In the genomic region with DNA sequence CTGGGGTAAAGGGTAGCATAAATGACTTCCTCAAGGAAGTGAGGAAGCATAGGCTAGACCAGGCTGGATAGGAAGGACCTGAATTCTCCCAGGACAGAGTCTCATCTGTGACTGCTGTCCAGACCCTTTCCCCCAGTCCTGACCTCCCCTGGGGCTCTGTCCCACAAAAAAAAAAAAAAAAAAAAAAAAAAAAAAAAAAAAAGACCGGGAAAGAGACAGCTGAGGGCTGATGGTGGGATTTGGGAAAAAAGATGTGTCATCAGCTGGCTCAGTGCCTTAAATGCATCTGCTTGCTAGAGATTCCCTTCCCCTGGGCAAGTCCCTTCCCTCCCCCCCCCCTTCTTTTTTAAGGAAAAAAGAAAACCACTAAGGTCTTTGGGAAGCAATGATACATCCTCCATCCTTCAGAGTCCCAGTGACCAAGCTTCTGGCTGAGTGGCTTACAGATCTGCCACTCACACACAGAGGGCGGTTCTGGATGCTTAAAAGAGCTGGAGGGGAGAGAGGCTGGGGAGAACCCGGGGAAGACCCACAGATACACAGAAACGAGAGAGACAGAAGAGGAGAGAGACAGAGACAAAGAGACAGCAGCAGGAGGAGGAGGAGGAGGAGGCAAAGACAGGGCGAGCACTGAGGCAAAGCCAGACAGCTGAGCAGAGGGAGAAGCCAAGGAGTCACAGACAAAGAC, we compare ENCODE assay signal across 8 mouse cellular contexts. TPM values are rescaled to one million over a fixed set of nuclear protein-coding genes. Genes with fewer than 3 reads are reported as not detected.
DNase-seq lines count a peak whose midpoint lies in the region; ATAC-seq and TF ChIP-seq lines count a peak whose summit lies in the region.

A gene (plus strand): TSS at position 509 of the 688 bp plus-strand sequence.

- no peak for TF ChIP-seq EP300 in liver, embryonic 14.5 days (IDR thresholded peaks at IDR 0.05; ENCODE audit: low read depth)

- peak; percentile 47 to 58 for DNase-seq in cerebellum, postnatal 25 days
- no peak for DNase-seq in cerebellum, adult 9-10 months
- peak; percentile 89 for DNase-seq in NIH3T3 (ENCODE audit: low read depth)
- DNase-seq in gastrocnemius, postnatal 4 days (ENCODE audit: low spot score in 2 of 2), result peak in 1 of 2 experiments; percentile 67
- DNase-seq in liver, embryonic 14.5 days (ENCODE audit: low read depth in 3 of 3, low spot score in 3 of 3), result no peak
- no peak for DNase-seq in spleen, adult 12 weeks (ENCODE audit: low spot score)

- TF ChIP-seq CTCF in intestine, postnatal 0 days (IDR thresholded peaks at IDR 0.05; ENCODE audit: low read depth), result no peak
- TF ChIP-seq CTCF in liver, embryonic 14.5 days (IDR thresholded peaks at IDR 0.05; ENCODE audit: low read depth), result no peak

- peaks cover 2% of the 10 kb centered on the region; the same call in 1 of the 2 replicates for H3K36me3 ChIP-seq in intestine, postnatal 0 days (ENCODE audit: control insufficient read depth, insufficient read depth)
- peaks cover under 1% of the 10 kb centered on the region; the same call in 1 of the 2 replicates for H3K36me3 ChIP-seq in liver, embryonic 14.5 days (replicated peaks; ENCODE audit: control insufficient read depth, insufficient read depth, low read depth)
- H3K36me3 ChIP-seq in stomach, embryonic 14.5 days (ENCODE audit: control insufficient read depth, insufficient read depth, low read length), result no peaks in the 10 kb centered on the region

- peak within 1 kb of the TSS; percentile 21 for H3K27ac ChIP-seq in intestine, postnatal 0 days (ENCODE audit: low read depth, low read length)
- H3K27ac ChIP-seq in liver, embryonic 14.5 days, result no peak within 1 kb of the TSS
- peak within 1 kb of the TSS; percentile 84 for H3K27ac ChIP-seq in stomach, embryonic 14.5 days (ENCODE audit: low read length)

- WGBS in intestine, postnatal 0 days, result 36% methylated on average over 5 of the region's 5 CpGs
- 17% methylated on average over 5 of the region's 5 CpGs for WGBS in liver, embryonic 14.5 days (ENCODE audit: insufficient replicate concordance)
- 17% methylated on average over 5 of the region's 5 CpGs for WGBS in stomach, embryonic 14.5 days

- peaks cover 9% of the 10 kb centered on the region; the same call in 1 of the 2 replicates for H3K4me1 ChIP-seq in intestine, postnatal 0 days (replicated peaks; ENCODE audit: control insufficient read depth, insufficient read depth, low read length)
- peaks cover 13 to 18% of the 10 kb centered on the region in 2 experiments for H3K4me1 ChIP-seq in liver, embryonic 14.5 days (replicated peaks; ENCODE audit: control insufficient read depth in 2 of 2, insufficient read depth in 2 of 2, low read length in 1 of 2)
- H3K4me1 ChIP-seq in stomach, embryonic 14.5 days (ENCODE audit: control insufficient read depth, insufficient read depth, low read length), result peaks cover 51% of the 10 kb centered on the region

- peak within 1 kb of the TSS; percentile 58 for H3K4me2 ChIP-seq in intestine, postnatal 0 days (replicated peaks; ENCODE audit: low read depth)
- H3K4me2 ChIP-seq in liver, embryonic 14.5 days (ENCODE audit: low read depth), result peak within 1 kb of the TSS; percentile 11; the same call in 1 of the 2 replicates
- H3K4me2 ChIP-seq in stomach, embryonic 14.5 days (replicated peaks; ENCODE audit: low read depth, low read length), result peak within 1 kb of the TSS; percentile 57

- H3K27me3 ChIP-seq in intestine, postnatal 0 days (replicated peaks; ENCODE audit: control insufficient read depth, insufficient read depth, low read length), result no peaks in the 10 kb centered on the region; the same call in 1 of the 2 replicates
- H3K27me3 ChIP-seq in liver, embryonic 14.5 days (ENCODE audit: control insufficient read depth, insufficient read depth, low read length), result peaks cover 25% of the 10 kb centered on the region
- H3K27me3 ChIP-seq in stomach, embryonic 14.5 days (ENCODE audit: control insufficient read depth, insufficient read depth, low read length), result no peaks in the 10 kb centered on the region

- ATAC-seq in intestine, postnatal 0 days, result no peak
- no peak for ATAC-seq in liver, embryonic 14.5 days (ENCODE audit: insufficient read depth)
- ATAC-seq in stomach, embryonic 14.5 days (ENCODE audit: insufficient number of reproducible peaks, insufficient read depth, low FRiP score, low read depth), result no peak

- H3K9me3 ChIP-seq in intestine, postnatal 0 days (ENCODE audit: control insufficient read depth), result no peaks in the 10 kb centered on the region
- no peaks in the 10 kb centered on the region for H3K9me3 ChIP-seq in liver, embryonic 14.5 days (ENCODE audit: control insufficient read depth, low read length)
- no peaks in the 10 kb centered on the region for H3K9me3 ChIP-seq in stomach, embryonic 14.5 days (ENCODE audit: control insufficient read depth, low read depth, low read length)

- 0 out of 2 replicates have a peak within 1 kb of the TSS, but pooled peaks have one; percentile 26 for H3K9ac ChIP-seq in intestine, postnatal 0 days (ENCODE audit: low read depth, low read length)
- H3K9ac ChIP-seq in liver, embryonic 14.5 days (replicated peaks), result no peak within 1 kb of the TSS
- H3K9ac ChIP-seq in stomach, embryonic 14.5 days (replicated peaks; ENCODE audit: low read depth, low read length), result peak within 1 kb of the TSS; percentile 30

- H3K4me3 ChIP-seq in intestine, postnatal 0 days (ENCODE audit: low read depth, low read length), result peak within 1 kb of the TSS; percentile 35
- H3K4me3 ChIP-seq in liver, embryonic 14.5 days (ENCODE audit: insufficient read depth in 1 of 2, low read depth in 2 of 2, low read length in 2 of 2), result 0 out of 4 replicates have a peak within 1 kb of the TSS, but pooled peaks of 1 of the 2 experiments have one; percentile 3
- H3K4me3 ChIP-seq in stomach, embryonic 14.5 days (ENCODE audit: low read depth, low read length), result peak within 1 kb of the TSS; percentile 31

RNA-seq across cellular contexts. Expression of the gene that starts here (rescaled TPM):
- 10 to 100 TPM; 12.1 to 12.5 TPM for total RNA-seq in gastrocnemius, postnatal 4 days (2021)
- polyA plus RNA-seq in intestine, postnatal 0 days (2015; fragmentation: Nextera tagmentation; extraction: Ambion mirVana), result 2.0 and 2.8 TPM in 2 replicates
- 0.11 and 0.17 TPM in 2 replicates for polyA plus RNA-seq in liver, embryonic 14.5 days (2012; rRNA removed)
- 0.13 and 0.25 TPM in 2 replicates for polyA plus RNA-seq in liver, embryonic 14.5 days (2014; fragmentation: Nextera tagmentation; extraction: Ambion mirVana)
- 5.3 and 6.3 TPM in 2 replicates for polyA plus RNA-seq in stomach, embryonic 14.5 days (2014; fragmentation: Nextera tagmentation; extraction: Ambion mirVana)

Comparison
In these comparisons a context has a peak if more than half of its experiments do, and no peak if none do; other contexts are left out.
1. DNase-seq: peak in cerebellum, postnatal 25 days (2 of 2) and NIH3T3 (single experiment); none in cerebellum, adult 9-10 months (single experiment), liver, embryonic 14.5 days (0 of 3) and spleen, adult 12 weeks (single experiment).
2. Peak in every context shown above with its lines, with median percentiles within 50 percentile points of each other: H3K4me2 ChIP-seq.